Mouse (Mus musculus) forebrain, postnatal 0 days (tissue): ENCODE results near the gene Serping1. TPM values are rescaled to one million over a fixed set of nuclear protein-coding genes. Genes with fewer than 3 reads are reported as not detected.

ENCODE experiments used
- ATAC-seq: fragments of 200-750 bp; cut with Nextera tagmentation; 2 replicates; pipeline ENCODE4 v1.8.0; 2017; ENCODE audit warnings: mild to moderate bottlenecking, moderate library complexity
- DNase-seq: peaks from one replicate; pipeline ENCODE4 v3.0.0-alpha.2; 2015
- H3K27ac ChIP-seq: fragments of 300-500 bp; sonication (generic); 2 replicates; pipeline ENCODE4 v1.5.1; 2014; ENCODE audit warnings: low read depth, mild to moderate bottlenecking, antibody characterized with exemption, low read length, moderate library complexity, mixed read lengths
- H3K27me3 ChIP-seq: fragments of 300-500 bp; sonication (generic); 2 replicates; pipeline ENCODE4 v1.6.1; 2014; ENCODE audit warnings: mild to moderate bottlenecking, low read length, mixed read lengths; ENCODE audit not compliant: insufficient read depth
- H3K36me3 ChIP-seq: fragments of 300-500 bp; sonication (generic); 2 replicates; pipeline ENCODE4 v1.6.1; 2014; ENCODE audit warnings: mild to moderate bottlenecking, moderate library complexity; ENCODE audit not compliant: insufficient read depth
- H3K4me1 ChIP-seq: fragments of 300-500 bp; sonication (generic); 2 replicates; pipeline ENCODE4 v1.6.1; 2014; ENCODE audit warnings: antibody characterized with exemption; ENCODE audit not compliant: insufficient read depth
- H3K4me2 ChIP-seq: fragments of 300-500 bp; sonication (generic); 2 replicates; pipeline ENCODE4 v1.6.1; 2014; ENCODE audit warnings: low read depth, mild to moderate bottlenecking, moderate library complexity
- H3K4me3 ChIP-seq: fragments of 300-500 bp; sonication (generic); 2 replicates; pipeline ENCODE4 v1.5.1; 2014; ENCODE audit warnings: low read depth, low read length, mixed read lengths
- H3K9ac ChIP-seq: fragments of 300-500 bp; sonication (generic); 2 replicates; pipeline ENCODE4 v1.6.1; 2014; ENCODE audit warnings: mild to moderate bottlenecking
- H3K9me3 ChIP-seq: fragments of 300-500 bp; sonication (generic); 2 replicates; pipeline ENCODE4 v1.6.1; 2016; ENCODE audit warnings: low read length
- CTCF ChIP-seq: sonication (generic); IDR thresholded peaks from 2 replicates; pipeline ENCODE4 v1.5.1; 2016; ENCODE audit warnings: antibody characterized with exemption, control low read depth, low read depth
- WGBS: fragments of 180-500 bp; shearing (Covaris S2); extraction: QIAGEN DNeasy Blood & Tissue Kit; methylation state at CpG from one replicate; pipeline ENCODE4 v1.1.7; 2014; 5-methylcytosine and 5-hydroxymethylcytosine counted together
- polyA plus RNA-seq: library from polyadenylated mRNA; unstranded; fragments of >200 nt; fragmentation: Nextera tagmentation; extraction: Ambion mirVana; gene quantifications from 2 replicates; pipeline ENCODE4 v1.2.1, GENCODE M21; 2015
- total RNA-seq: library from RNA; depleted of rRNA; stranded (reverse); fragments of >200 nt; gene quantifications from 2 replicates; pipeline ENCODE4 v1.2.3, GENCODE M21; 2014

Gene Serping1
- total and polyA plus RNA-seq, 2 experiments from 2014 or later = 19.2 to 24.8 TPM

DNA sequence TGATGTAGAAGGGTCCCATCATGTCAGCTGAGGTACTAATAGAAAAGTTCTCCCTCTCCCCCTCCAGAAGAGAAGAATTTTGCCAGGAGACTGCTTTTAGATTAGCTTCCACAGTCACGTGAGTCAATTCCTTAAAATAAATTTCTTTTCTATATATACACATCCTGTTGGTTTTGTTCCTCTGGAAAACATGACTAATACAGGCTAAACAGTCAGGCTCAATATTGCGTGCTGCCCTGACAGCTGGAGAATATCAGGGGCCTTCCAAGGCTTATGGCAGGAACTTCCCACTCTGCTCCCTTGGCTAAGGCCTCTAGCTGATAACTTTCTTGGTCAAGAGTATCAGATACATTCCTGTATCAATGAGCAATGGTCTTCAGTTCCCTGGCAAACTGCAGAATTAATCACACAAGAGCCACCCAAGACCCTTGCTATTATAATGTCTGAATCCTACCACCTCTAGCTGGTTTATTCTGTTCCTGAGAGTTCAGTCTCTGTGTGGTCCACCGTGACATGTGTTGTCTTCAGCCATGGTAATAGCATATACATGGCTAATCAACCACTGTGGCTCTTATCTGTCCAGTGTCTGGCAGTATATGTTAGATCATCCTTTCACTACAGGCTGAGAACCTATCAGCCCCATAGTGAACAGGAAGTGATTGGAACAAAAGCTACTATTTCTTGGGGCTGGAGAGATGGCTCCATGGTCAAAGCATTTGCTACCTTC lies 8.8 kb upstream of the Serping1 start:
- no peak overlapping the region for H3K9ac ChIP-seq
- no peak overlapping the region for H3K4me2 ChIP-seq
- no peaks in the 10 kb centered on the region for H3K36me3 ChIP-seq
- WGBS = 85% methylated on average over 3 of the region's 3 CpGs
- H3K27me3 ChIP-seq = no peaks in the 10 kb centered on the region
- no peak overlapping the region for H3K4me3 ChIP-seq
- no peaks in the 10 kb centered on the region for H3K4me1 ChIP-seq
- DNase-seq (no peak), ATAC-seq (no peak)
- no peaks in the 10 kb centered on the region for H3K9me3 ChIP-seq
- H3K27ac ChIP-seq = no peak overlapping the region
- no peak for TF ChIP-seq CTCF

DNA sequence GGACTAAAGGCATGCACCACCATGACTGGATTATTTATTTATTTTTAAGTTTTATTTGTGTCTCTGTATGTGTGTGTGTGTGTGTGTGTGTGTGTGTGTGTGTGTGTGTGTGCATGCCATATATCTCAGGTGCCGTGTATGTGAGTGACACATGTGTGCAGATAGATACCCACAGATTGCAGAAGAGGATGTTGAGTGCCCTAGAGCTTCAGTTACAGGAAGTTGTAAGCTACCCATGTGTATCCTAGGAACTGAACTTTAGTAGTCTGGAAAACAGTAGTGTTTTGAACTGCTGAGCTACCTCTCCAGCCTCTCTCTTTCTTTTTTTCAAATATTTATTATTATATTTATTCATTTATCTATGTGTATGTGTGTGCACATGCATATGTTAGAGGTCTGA lies 8.1 kb upstream of the Serping1 start:
- Histone ChIP-seq H3K4me3 (no peak overlapping the region), H3K4me2 (no peak overlapping the region), H3K27ac (no peak overlapping the region), H3K27me3 (no peaks in the 10 kb centered on the region), H3K9ac (no peak overlapping the region), H3K9me3 (no peaks in the 10 kb centered on the region), H3K36me3 (no peaks in the 10 kb centered on the region), H3K4me1 (no peaks in the 10 kb centered on the region)
- ATAC-seq (no peak), DNase-seq (no peak)
- no peak for TF ChIP-seq CTCF
- WGBS = 88% methylated on average over 1 of the region's 1 CpGs

DNA sequence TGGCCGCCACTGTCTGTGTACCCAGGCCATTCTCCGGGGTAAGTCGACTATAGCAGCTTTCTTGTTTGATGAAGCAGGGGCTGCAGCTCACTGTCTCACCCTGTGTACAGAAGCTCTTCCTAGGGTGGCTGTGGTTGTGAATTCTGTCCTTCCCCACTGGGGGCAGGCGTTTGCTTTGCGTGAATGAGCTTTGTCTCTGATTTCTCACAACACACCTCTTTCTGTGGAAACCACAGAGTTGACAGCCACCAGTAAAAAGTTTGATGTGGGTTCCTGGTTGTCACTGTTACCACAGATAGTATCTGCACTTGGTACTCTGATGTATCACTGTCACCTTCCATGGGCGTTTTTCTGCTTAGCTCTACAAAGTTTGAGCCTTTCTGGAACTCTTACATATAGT lies 4.0 kb upstream of the Serping1 start:
- DNase-seq = no peak
- H3K4me2 ChIP-seq = no peak overlapping the region

DNA sequence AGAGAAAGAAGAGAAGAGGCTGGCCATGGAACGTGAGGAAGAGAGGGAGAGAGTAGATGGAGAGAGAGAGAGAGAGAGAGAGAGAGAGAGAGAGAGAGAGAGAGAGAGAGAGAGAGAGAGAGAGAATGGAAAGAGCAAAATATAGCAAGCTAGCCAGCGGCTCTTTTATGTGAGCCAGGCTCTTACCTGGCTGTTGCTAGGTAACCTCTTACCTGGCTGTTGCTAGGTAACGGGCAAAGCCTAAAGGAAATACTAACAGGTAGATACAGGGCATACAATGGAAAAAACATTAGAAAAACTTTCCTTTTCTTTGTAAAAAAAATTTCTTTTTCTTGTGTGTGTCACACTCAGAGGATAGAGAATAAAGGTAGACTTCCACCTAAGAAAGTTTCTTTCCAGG lies 2.5 kb upstream of the Serping1 start:
- no peak for TF ChIP-seq CTCF
- H3K27me3 ChIP-seq = no peaks in the 10 kb centered on the region
- peak; percentile 67; the same call in 1 of the 2 replicates for ATAC-seq
- peak; percentile 26 for DNase-seq
- 48% methylated on average over 3 of the region's 3 CpGs for WGBS
- H3K4me1 ChIP-seq = peaks cover 5% of the 10 kb centered on the region; the same call in 1 of the 2 replicates
- H3K36me3 ChIP-seq = no peaks in the 10 kb centered on the region
- H3K4me3 ChIP-seq = no peak overlapping the region
- H3K9ac ChIP-seq = no peak overlapping the region
- no peaks in the 10 kb centered on the region for H3K9me3 ChIP-seq
- H3K27ac ChIP-seq = peak overlapping the region; percentile 62
- H3K4me2 ChIP-seq = no peak overlapping the region

More for the DNA sequence above, 4.0 kb upstream of the Serping1 start:
- TF ChIP-seq CTCF = peak; percentile 38
- no peak overlapping the region for H3K4me3 ChIP-seq
- peaks cover 5% of the 10 kb centered on the region; the same call in 1 of the 2 replicates for H3K4me1 ChIP-seq
- H3K36me3 ChIP-seq = no peaks in the 10 kb centered on the region
- 69% methylated on average over 6 of the region's 6 CpGs for WGBS
- no peak overlapping the region for H3K27ac ChIP-seq
- H3K9ac ChIP-seq = no peak overlapping the region
- ATAC-seq = no peak
- no peaks in the 10 kb centered on the region for H3K27me3 ChIP-seq
- H3K9me3 ChIP-seq = no peaks in the 10 kb centered on the region

DNA sequence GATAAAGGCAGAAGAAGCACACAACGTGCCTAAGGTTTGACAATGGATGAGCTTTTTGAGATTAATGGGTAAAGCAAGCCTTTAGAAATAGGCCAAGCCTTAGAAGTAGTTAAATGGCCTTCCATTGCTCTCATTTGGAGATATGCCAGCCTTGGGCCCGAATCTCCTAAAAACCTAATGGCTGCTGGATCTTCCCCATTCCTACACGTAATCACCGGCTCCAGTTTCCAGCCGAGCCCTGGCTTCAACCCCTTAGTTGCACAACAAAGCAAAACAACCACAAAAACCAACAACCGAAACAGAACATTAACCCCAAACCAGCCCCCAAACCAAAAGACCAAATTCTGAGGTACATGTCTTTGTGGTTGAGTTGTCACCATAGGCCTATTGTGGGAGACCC lies 421 bp upstream of the Serping1 start:
- ATAC-seq (no peak), DNase-seq (peak; percentile 9)
- Histone ChIP-seq H3K4me3 (no peak overlapping the region), H3K4me1 (peaks cover 5% of the 10 kb centered on the region; the same call in 1 of the 2 replicates), H3K9ac (no peak overlapping the region), H3K27me3 (no peaks in the 10 kb centered on the region), H3K4me2 (no peak overlapping the region), H3K9me3 (no peaks in the 10 kb centered on the region), H3K36me3 (no peaks in the 10 kb centered on the region), H3K27ac (peak overlapping the region; percentile 35; the same call in 1 of the 2 replicates)
- no peak for TF ChIP-seq CTCF
- 61% methylated on average over 6 of the region's 6 CpGs for WGBS

DNA sequence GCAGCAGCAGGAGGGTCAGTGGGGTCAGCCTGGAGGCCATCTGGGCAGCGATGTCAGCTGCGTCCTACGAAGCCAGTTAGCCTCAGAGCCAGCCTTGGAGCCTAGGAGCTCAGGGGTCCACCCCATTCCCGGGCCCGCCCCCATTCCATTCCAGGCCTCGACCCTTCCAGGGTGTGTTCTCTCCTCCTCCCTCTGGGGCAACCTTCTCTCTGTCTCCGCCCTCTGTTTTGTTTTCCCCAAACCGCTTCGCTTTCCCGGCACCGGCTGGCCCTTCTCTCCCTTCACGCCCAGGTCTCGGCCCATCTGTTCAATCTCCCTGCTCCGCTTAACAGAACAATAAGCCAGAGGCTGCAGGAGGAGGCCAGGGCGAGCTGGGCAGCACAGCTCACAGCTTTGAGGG lies 493 bp downstream of the Serping1 start:
- DNase-seq (peak; percentile 28), ATAC-seq (peak; percentile 76)
- Histone ChIP-seq H3K27ac (no peak overlapping the region), H3K9me3 (no peaks in the 10 kb centered on the region), H3K4me3 (0 out of 2 replicates have a peak overlapping the region, but pooled peaks have one; percentile 11), H3K27me3 (no peaks in the 10 kb centered on the region), H3K4me1 (peaks cover 5% of the 10 kb centered on the region; the same call in 1 of the 2 replicates), H3K9ac (peak overlapping the region; percentile 37), H3K36me3 (no peaks in the 10 kb centered on the region), H3K4me2 (peak overlapping the region; percentile 42)
- TF ChIP-seq CTCF = no peak
- 6% methylated on average over 15 of the region's 15 CpGs for WGBS

DNA sequence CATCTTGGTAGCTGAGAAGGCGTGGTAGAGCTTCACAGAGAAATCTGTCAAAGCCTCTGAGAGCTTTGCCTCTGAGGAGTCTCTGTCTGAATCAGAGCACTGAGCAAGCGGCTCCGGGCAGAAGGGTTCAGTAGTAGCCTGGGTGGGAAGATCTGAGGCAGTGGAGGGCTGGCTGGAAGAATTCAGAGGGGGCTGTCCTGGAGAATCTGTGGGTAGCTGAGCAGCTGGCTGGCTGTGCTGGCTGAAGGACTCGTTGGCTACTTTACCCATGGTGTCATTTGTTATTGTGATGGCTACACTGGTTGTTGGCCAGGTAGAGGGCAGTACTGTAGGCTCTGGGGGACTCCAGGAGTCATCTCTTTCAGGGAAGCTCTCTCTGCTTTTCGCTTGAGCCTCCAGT lies 2.0 kb downstream of the Serping1 start:
- Histone ChIP-seq H3K36me3 (no peaks in the 10 kb centered on the region), H3K27me3 (no peaks in the 10 kb centered on the region), H3K4me3 (no peak overlapping the region), H3K9me3 (no peaks in the 10 kb centered on the region), H3K4me2 (no peak overlapping the region), H3K9ac (no peak overlapping the region), H3K27ac (no peak overlapping the region), H3K4me1 (peaks cover 5% of the 10 kb centered on the region; the same call in 1 of the 2 replicates)
- DNase-seq (no peak), ATAC-seq (no peak)
- WGBS = 89% methylated on average over 5 of the region's 5 CpGs
- no peak for TF ChIP-seq CTCF
